Mouse (Mus musculus) thymus, postnatal 10 days (tissue): ENCODE data around the gene Thegl.
A peak's percentile ranks its signal among the peaks of the same experiment; 100 is the strongest.

ENCODE experiments used
- DNase-seq, 2 experiments: peaks; one replicate each; pipeline ENCODE4 v3.0.0; 2021; ENCODE audit warnings: low spot score in 2 of 2

Thegl gene

GRCm38 (mm10) chr5:77044362-77044761 lies 28.5 kb downstream of the Thegl start:
- DNase-seq: no peak

DNA sequence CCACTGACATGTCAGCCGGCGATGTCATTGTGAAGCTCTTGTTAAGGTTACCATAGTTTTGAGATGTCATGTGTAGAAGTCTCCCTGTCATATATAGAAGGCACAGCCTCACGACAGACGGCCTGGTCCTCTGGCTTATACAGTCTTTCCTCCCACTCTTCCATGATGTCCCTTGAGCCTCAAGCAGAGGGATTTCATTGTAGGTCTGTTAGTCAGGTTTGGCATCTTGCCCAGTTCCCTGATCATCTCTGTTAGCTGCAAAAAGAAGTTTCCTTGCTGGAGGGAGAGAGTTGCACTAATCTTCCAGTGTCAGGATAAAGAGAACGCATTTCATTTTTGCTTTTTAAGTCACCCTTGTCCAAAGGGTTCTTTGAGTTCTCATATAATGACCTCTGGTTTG lies 36.8 kb downstream of the Thegl start:
- no peak for DNase-seq

DNA sequence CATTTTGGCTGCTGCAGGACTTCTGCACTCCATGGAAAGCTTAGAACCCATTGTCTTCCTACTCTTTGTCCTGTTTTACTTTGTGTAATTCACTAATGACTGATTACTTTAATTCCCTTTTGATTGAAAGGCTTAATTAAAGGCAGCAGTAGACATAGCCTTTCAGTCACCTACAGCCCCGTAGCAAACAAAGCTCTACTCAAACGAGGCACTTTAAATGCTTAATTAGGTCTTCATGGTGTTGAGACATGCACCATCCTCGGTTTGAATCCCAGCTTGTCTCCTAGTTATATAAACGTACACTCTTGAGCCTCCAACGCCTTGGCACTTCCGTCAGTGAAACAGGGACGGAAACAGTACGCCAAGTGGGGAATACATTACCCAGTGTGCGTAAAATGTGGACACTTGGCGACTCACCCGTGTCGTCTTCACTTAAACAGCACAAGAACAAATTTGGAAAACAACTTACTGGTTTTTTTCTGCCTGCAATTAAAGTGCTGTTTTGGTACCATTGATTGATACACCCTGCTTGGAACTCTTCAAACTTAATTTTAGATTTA lies 41.1 kb downstream of the Thegl start:
- no peak for DNase-seq

GRCm38 (mm10) chr5:77060363-77060762 lies 44.5 kb downstream of the Thegl start:
- no peak for DNase-seq

GRCm38 (mm10) chr5:77061372-77062038 lies 45.7 kb downstream of the Thegl start:
- DNase-seq: peak; percentile 36 to 74

- DNase-seq: no peak
Measured at GRCm38 (mm10) chr5:77067321-77067720, 51.5 kb downstream of the Thegl start.

- no peak for DNase-seq
Measured at GRCm38 (mm10) chr5:77070987-77071386, 55.2 kb downstream of the Thegl start.

DNA sequence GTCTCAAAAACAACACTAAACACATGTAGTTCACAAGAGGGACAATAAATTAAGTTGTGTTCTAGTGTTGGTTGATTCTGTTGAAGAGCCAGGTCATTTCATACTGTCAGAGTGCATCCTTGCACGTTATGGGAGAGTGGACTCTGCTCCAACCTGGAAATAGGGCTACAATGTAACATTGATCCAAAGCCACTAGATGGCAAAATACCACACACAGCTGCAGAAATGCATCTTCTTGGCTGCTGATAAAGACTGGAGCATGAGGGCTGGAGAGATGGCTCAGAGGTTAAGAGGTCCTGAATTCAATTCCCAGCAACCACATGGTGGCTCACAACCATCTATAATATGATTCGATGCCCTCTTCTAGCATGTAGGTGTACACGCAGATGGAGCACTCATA lies 55.8 kb downstream of the Thegl start:
- no peak for DNase-seq

GRCm38 (mm10) chr5:77073794-77074193 lies 58.0 kb downstream of the Thegl start:
- no peak for DNase-seq

DNA sequence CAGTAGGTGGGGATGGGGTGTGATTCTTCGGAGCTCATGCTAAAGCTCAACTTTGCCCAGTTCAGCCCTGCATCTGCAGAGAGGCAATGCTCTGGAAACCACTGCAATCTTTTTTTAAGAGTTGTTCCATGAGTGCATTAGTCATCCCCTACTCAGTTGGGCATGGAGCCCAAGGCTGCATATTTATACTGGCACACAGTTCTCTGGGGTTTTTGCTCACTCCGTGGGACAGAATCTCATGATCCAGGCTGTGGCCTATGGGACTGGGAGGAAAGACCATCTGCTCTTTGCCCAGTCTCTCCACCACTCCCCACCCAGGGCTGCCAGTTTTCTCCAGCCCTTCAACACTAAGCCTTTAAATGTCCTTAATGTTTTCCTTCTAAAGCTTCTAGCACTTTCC lies 59.1 kb downstream of the Thegl start:
- DNase-seq: no peak

DNA sequence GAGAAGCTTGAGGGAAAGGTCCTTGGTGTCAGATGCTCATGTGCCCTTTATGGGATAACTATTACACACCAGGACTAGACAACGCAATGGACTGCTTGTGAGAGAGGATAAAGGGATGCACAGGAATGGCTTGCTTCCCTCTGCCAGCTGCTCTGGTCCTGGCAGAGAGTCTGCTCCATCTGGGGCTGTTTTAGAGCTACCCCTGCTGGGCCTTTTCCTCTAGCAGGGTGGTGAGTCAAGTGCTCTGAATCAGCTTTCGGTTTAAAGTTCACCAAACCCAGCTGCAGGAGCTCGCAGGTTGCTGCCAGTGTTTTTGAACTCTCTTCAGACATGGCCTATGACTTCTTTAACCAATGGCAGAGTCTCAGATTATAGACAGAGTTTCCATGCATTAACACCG lies 60.1 kb downstream of the Thegl start:
- no peak for DNase-seq

DNA sequence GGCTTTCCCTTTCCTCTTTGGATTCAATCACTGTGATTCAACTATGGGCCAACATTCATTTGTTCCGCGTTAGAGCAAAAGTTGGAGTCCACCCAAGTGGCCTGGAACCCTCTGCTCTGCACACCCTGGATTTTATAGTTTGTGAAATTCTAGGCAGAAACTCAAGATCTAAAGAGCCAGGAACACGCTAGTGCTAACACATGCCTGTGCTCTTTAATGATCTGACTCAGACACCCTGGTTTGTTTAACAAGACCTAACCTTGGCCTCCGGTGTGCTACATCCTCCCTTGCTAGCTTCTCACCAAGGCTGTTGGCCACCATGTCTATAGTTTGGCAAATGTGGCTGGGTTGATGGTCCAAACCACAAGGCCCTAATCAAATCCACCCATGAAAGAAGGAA lies 64.9 kb downstream of the Thegl start:
- no peak for DNase-seq

GRCm38 (mm10) chr5:77082735-77083134 lies 66.9 kb downstream of the Thegl start:
- no peak for DNase-seq

- DNase-seq: no peak
Measured at GRCm38 (mm10) chr5:77084418-77084817, 68.6 kb downstream of the Thegl start.

DNA sequence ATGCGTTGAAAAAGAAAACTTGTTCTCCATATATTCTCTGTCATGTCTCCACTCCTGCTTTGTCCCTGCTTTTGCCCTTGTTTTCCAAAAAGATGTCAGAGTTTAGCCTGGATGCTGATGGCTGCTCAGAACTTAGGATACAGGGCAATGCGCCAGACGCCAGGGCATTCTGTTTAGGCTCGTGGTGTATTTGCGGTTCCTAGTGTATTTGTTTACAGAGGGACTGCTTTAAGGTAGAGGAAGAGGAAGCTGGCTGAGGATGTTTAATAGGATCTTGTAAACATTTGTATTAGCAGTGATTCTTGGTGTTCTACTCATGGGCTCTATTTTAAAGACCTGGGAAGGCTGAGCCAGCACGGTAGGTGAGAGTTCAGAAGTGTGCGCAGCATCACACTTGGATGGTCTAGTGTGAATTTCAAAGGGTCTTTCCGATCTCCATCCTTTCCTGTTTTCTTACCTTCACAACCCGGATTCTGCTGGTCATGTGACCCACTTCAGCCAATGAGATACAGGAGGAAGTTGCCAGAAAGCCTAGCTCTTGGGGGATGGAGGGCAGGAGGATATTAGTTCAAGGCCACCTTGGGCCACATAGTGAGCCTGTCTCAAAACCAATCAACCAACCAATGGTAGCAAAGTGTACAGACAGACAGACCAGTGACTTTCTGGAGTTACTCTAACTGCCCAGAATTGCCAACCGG lies 70.1 kb downstream of the Thegl start:
- no peak for DNase-seq

DNA sequence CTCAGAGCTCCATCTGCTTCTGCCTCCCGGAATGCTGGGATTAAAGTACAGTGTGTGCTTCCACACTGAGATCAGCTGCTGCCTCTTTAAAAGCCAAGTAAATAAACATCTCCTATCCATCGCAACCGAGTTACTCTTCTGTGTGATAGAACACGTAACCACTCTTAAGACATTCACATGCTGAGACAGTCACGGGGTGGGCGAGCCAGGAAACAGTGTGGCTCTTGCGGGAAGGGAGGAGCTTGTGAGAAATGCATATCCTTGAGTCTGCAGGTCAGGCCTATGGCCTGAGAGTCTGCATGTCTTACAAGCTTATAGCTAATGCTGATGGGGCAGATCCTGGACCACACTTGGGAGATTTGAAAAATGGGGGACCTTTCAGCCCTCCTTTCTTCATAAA lies 70.7 kb downstream of the Thegl start:
- no peak for DNase-seq

DNA sequence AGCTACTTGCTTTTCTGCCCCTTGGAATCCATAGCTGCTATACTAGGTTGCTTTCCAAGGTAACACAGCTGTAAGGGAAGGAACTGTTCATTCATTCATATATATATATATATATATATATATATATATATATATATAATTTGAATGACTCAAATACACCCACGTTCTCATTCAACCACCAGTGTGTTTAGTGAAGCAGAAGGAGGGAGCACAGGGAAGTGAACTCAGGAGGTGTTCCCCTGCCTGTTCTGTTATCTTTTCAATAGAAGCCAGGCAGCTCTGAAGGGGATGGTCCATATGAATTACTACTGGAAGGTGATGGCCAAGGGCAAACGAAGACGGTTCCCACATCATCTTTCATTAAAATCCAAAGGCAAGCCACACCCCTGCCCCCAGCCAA lies 71.3 kb downstream of the Thegl start:
- no peak for DNase-seq

GRCm38 (mm10) chr5:77089294-77089693 lies 73.5 kb downstream of the Thegl start:
- DNase-seq: peak; percentile 20 to 58

GRCm38 (mm10) chr5:77089901-77090300 lies 74.1 kb downstream of the Thegl start:
- DNase-seq: no peak

- no peak for DNase-seq
Measured at GRCm38 (mm10) chr5:77090521-77091096, 74.8 kb downstream of the Thegl start.

- no peak for DNase-seq
Measured at GRCm38 (mm10) chr5:77091923-77092322, 76.1 kb downstream of the Thegl start.

DNA sequence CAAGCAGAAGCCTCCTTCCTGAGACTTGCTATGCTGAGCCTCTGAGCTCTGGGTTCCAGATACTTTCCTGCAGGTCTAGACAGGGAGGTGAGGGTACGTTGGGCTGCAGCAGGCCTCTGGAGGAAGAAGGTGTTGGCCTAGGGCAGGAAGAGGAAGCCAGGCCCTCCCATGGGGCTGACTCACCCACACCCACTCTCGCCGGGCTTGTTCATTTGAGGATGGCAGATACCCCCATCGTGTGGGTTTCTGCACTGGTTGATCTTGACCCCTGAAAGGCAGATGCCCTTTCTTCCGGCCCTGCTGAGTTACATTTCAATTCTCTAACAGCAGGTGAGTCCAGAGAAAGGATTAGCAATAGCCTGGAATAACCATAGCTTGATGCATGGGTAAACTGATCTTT lies 76.7 kb downstream of the Thegl start:
- DNase-seq: no peak

DNA sequence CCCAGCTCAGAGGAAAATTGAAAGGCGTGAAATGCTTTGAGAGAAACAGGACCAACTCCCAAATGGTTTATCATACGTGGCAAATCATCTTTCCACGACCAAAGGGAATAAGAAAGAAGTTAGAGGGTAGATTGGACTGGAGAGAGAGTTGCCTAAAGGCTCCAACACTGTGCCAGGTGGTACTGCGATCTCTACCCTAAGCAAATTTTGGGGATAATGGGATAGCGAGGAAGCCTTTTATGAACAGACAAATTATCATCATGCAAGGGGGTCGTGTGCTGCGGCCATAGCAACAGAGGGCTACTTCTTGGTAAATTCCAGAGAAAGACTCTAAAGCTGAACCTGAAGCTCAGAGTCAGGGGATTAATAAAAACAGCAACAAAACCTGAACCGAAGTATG lies 78.1 kb downstream of the Thegl start:
- no peak for DNase-seq
